Mouse (Mus musculus) frontal cortex, postnatal 25 days (tissue): ENCODE results near the gene Noa1.

Experiments used
- DNase-seq, 2 experiments: peaks; one replicate each; pipeline ENCODE4 v3.0.0; 2022; ENCODE audit warnings: low spot score in 2 of 2

Gene Noa1

GRCm38 (mm10) chr5:77253154-77253553 is 56.7 kb downstream of the Noa1 start:
- DNase-seq: no peak

- no peak for DNase-seq
Observed at GRCm38 (mm10) chr5:77252115-77252827, 57.6 kb downstream of the Noa1 start.

- no peak for DNase-seq
Observed at GRCm38 (mm10) chr5:77251656-77252055, 58.2 kb downstream of the Noa1 start.

GRCm38 (mm10) chr5:77250083-77250482 is 59.8 kb downstream of the Noa1 start:
- DNase-seq: no peak

- DNase-seq: no peak
Observed at GRCm38 (mm10) chr5:77245787-77246671, 63.9 kb downstream of the Noa1 start.

GRCm38 (mm10) chr5:77245463-77245786 is 64.5 kb downstream of the Noa1 start:
- no peak for DNase-seq

- no peak for DNase-seq
Observed at GRCm38 (mm10) chr5:77244331-77244987, 65.4 kb downstream of the Noa1 start.
